Mouse (Mus musculus) stomach, embryonic 16.5 days (tissue): ENCODE data around the gene Serpinf2. TPM values are rescaled to one million over a fixed set of nuclear protein-coding genes. Genes with fewer than 3 reads are reported as not detected.

Experiments used
- ATAC-seq: fragments of 200-750 bp; cut with Nextera tagmentation; 2 replicates; pipeline ENCODE4 v1.8.0; 2017; ENCODE audit warnings: moderate number of reproducible peaks, moderate TSS enrichment; ENCODE audit not compliant: insufficient read depth, low FRiP score
- H3K27ac ChIP-seq: fragments of 300-500 bp; sonication (generic); 2 replicates; pipeline ENCODE4 v1.5.1; 2014; ENCODE audit warnings: low read length
- H3K27me3 ChIP-seq: fragments of 300-500 bp; sonication (generic); 2 replicates; pipeline ENCODE4 v1.6.1; 2014; ENCODE audit warnings: low read length, control low read depth, mixed read lengths; ENCODE audit not compliant: control insufficient read depth, insufficient read depth
- H3K36me3 ChIP-seq: fragments of 300-500 bp; sonication (generic); 2 replicates; pipeline ENCODE4 v1.6.1; 2014; ENCODE audit warnings: low read length; ENCODE audit not compliant: control insufficient read depth, insufficient read depth
- H3K4me1 ChIP-seq: fragments of 300-500 bp; sonication (generic); 2 replicates; pipeline ENCODE4 v1.6.1; 2014; ENCODE audit warnings: low read length, control low read depth, mixed read lengths; ENCODE audit not compliant: control insufficient read depth, insufficient read depth
- H3K4me2 ChIP-seq: fragments of 300-500 bp; sonication (generic); 2 replicates; pipeline ENCODE4 v1.6.1; 2014; ENCODE audit warnings: low read depth, low read length, mixed read lengths
- H3K4me3 ChIP-seq: fragments of 300-500 bp; sonication (generic); replicated peaks from 2 replicates; pipeline ENCODE4 v1.5.1; 2014; ENCODE audit warnings: mild to moderate bottlenecking, low read length
- H3K9ac ChIP-seq: fragments of 300-500 bp; sonication (generic); 2 replicates; pipeline ENCODE4 v1.6.1; 2014; ENCODE audit warnings: low read length
- H3K9me3 ChIP-seq: fragments of 300-500 bp; sonication (generic); replicated peaks from 2 replicates; pipeline ENCODE4 v1.6.1; 2016; ENCODE audit warnings: low read length, control low read depth; ENCODE audit not compliant: control insufficient read depth
- WGBS: fragments of 180-500 bp; shearing (Covaris S2); extraction: QIAGEN DNeasy Blood & Tissue Kit; methylation state at CpG from one replicate; pipeline ENCODE4 v1.1.7; 2014; 5-methylcytosine and 5-hydroxymethylcytosine counted together
- polyA plus RNA-seq: library from polyadenylated mRNA; unstranded; fragments of >200 nt; fragmentation: Nextera tagmentation; extraction: Ambion mirVana; gene quantifications from 2 replicates; pipeline ENCODE4 v1.2.1, GENCODE M21; 2015

Serpinf2 gene
- polyA plus RNA-seq, 1 experiment from 2014 or later: 68.3 TPM

DNA sequence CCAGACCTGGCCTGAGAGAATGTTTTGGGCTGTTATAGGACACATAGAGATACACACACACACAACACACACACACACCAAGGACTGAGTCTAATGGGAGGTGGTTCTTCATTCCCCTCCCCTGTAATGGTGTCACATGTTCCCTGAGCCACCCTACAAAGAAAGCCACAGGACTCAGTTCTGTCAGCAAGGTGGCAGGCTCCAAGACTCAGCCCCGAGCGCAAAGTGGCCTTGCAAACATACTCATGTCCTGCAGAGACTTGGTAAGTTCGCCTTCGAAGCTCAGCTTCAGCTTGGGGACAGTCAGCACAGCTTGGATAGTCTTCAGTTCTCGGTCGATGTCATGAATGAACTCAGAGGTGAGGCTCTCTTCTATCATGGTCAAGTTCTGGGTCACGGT lies 28.8 kb downstream of the Serpinf2 start:
- H3K27me3 ChIP-seq: no peaks in the 10 kb centered on the region
- 88% methylated on average over 7 of the region's 7 CpGs for WGBS
- H3K27ac ChIP-seq: no peak overlapping the region
- H3K4me1 ChIP-seq: no peaks in the 10 kb centered on the region
- H3K9me3 ChIP-seq: no peaks in the 10 kb centered on the region
- H3K36me3 ChIP-seq: no peaks in the 10 kb centered on the region
- H3K4me2 ChIP-seq: no peak overlapping the region
- H3K9ac ChIP-seq: no peak overlapping the region
- no peak for ATAC-seq
- no peak overlapping the region for H3K4me3 ChIP-seq

DNA sequence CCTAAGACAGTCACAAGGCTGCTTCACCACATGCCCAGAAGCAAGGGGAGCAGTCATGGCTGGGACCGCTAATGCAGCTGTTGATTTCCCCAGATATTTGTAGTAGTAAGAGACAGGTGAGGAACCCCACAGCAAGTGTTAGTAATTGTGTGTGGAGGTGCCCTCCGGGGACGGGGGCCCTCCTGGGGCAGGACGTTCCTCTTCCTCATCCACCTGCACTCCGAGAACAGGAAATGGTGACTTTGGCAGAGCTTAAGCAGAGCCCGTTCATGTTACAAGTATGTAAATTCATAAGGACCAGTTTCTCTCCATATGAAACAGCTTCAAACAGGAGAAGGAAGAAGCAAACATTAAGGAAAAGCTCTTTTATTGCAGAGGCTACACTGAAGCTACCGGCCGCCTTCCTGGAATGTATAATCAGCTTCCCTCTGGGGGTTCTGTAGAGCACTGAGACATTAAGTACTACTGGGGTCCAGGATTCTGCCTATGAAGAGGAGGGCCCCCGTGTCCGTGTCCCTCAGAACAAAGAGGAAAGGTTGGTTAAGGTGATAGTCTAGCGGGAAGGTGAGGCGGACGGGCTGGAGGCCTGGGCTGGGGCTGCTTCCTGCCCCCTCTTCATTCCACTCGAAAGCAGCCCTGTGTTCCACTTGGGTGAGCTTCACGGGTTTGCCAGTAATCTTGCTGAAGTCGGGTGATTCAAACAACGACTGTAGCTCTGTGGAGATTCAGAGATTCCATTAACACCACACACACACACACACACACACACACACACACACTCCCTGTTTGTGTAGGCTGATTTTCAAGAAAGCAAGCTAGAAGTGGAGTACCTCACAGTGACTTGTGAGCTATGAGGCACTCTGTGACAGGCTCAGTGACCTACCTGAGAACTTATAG lies 29.5 kb downstream of the Serpinf2 start:
- ATAC-seq: no peak

DNA sequence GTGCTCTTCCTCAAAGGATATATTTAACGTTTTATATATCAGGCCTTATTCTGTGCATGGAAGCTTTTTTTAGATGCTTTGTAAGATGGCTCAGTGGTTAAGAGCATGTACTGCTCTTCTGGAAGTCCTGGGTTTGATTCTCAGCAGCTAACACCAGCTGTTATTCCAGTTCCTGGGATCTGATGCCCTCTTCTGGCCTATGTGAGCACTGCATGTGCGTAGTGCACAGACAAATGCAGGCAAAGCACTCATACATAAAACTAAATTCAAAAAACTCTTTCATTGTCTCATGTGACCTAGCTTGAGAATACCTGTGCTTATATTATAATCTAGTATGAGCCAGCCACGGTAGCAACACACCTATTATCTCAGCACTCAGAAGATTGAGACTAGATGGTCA lies 32.5 kb downstream of the Serpinf2 start:
- Histone ChIP-seq H3K4me2 (no peak overlapping the region), H3K9me3 (no peaks in the 10 kb centered on the region), H3K27ac (no peak overlapping the region), H3K4me1 (peaks cover 7% of the 10 kb centered on the region), H3K4me3 (no peak overlapping the region), H3K9ac (no peak overlapping the region), H3K36me3 (no peaks in the 10 kb centered on the region), H3K27me3 (no peaks in the 10 kb centered on the region)
- ATAC-seq: no peak
- WGBS: 46% methylated on average over 3 of the region's 3 CpGs

More for the DNA sequence above, 29.5 kb downstream of the Serpinf2 start:
- Histone ChIP-seq H3K4me1 (no peaks in the 10 kb centered on the region), H3K4me3 (no peak overlapping the region), H3K27me3 (no peaks in the 10 kb centered on the region), H3K27ac (no peak overlapping the region), H3K4me2 (no peak overlapping the region), H3K36me3 (no peaks in the 10 kb centered on the region), H3K9me3 (no peaks in the 10 kb centered on the region), H3K9ac (no peak overlapping the region)
- 74% methylated on average over 17 of the region's 17 CpGs for WGBS

DNA sequence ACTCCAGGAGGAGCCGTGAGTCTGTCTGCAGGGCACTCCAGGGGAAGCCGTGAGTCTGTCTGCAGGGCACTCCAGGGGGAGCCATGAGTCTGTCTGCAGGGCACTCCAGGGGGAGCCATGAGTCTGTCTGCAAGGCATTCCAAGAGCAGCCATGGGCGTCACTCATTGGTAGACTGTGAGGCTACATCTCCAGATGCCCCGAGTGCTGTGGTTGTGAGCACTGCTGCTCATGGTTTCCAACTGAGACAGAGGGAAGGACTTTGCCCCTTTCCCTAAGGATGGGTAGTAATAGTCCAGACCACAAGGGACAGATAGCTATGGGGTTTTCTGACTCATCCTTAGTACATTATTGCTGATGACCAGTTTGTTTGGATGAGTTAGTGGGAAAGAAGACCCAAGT lies 33.3 kb downstream of the Serpinf2 start:
- Histone ChIP-seq H3K36me3 (no peaks in the 10 kb centered on the region), H3K9ac (no peak overlapping the region), H3K4me2 (no peak overlapping the region), H3K4me3 (no peak overlapping the region), H3K27ac (no peak overlapping the region), H3K4me1 (peaks cover 7% of the 10 kb centered on the region), H3K27me3 (no peaks in the 10 kb centered on the region), H3K9me3 (no peaks in the 10 kb centered on the region)
- ATAC-seq: no peak
- WGBS: 74% methylated on average over 4 of the region's 4 CpGs

DNA sequence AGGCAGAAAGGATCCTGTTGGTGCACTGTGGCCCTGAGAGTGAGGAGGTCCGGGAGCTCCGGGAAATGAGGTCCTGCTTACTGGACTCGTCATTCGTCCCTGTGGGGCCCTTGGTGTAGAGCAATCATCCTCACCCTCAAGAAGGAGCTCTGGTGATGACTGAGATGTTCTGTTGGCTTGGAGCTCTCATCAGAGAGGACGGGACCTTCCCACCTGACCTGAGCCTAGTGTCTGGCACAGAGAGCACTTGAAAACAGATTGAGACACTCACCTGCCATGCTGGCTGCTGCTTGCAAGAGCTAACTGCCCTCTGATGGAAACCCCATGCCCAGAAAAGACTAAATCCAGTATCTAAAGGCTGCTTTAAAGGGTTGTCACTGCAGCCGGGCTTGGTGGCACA lies 34.6 kb downstream of the Serpinf2 start:
- Histone ChIP-seq H3K9ac (no peak overlapping the region), H3K27me3 (no peaks in the 10 kb centered on the region), H3K36me3 (no peaks in the 10 kb centered on the region), H3K9me3 (no peaks in the 10 kb centered on the region), H3K4me2 (no peak overlapping the region), H3K27ac (no peak overlapping the region), H3K4me3 (no peak overlapping the region), H3K4me1 (peaks cover 7% of the 10 kb centered on the region)
- WGBS: 92% methylated on average over 6 of the region's 6 CpGs
- ATAC-seq: no peak

DNA sequence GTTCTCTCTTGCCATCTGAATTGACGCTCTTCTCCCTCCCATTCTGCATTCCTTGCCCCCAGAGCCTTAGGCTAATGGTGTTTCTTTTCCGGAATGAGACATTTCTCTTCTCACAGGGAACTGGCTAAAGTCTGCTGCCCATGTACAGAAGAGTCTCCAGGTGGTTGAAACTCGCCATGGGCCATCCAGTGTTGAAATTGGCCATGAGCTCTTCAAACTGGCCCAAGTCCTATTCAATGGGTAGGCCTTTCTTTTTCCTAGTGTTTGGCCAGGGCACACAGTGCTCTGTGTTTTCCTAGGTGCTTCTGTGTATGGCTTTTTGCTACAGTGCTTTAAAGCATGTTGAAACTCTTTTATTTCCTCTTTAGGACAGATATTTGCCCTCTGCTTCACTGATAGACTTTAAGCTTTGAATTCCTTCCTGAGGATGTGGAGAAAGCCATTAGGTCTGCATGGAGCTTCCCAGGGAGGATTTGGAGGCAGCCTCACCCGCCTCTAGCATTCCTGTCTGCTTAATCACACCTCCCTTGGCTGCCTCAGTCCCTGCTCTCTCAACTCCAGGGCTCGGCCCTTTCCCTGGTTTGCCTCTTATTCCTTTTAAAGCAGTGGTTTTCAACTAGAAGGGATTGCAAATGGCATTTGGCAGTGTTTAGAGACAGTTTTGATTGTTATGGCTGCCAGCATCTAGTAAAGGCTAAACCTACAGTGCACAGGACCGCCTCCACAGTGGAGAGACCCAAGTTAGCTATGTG lies 35.9 kb downstream of the Serpinf2 start:
- Histone ChIP-seq H3K4me1 (peaks cover 7% of the 10 kb centered on the region), H3K27ac (peak overlapping the region; percentile 42), H3K4me3 (no peak overlapping the region), H3K27me3 (no peaks in the 10 kb centered on the region), H3K9ac (no peak overlapping the region), H3K36me3 (no peaks in the 10 kb centered on the region), H3K4me2 (no peak overlapping the region), H3K9me3 (no peaks in the 10 kb centered on the region)
- ATAC-seq: peak; percentile 44; the same call in 1 of the 2 replicates
- WGBS: 61% methylated on average over 6 of the region's 6 CpGs

DNA sequence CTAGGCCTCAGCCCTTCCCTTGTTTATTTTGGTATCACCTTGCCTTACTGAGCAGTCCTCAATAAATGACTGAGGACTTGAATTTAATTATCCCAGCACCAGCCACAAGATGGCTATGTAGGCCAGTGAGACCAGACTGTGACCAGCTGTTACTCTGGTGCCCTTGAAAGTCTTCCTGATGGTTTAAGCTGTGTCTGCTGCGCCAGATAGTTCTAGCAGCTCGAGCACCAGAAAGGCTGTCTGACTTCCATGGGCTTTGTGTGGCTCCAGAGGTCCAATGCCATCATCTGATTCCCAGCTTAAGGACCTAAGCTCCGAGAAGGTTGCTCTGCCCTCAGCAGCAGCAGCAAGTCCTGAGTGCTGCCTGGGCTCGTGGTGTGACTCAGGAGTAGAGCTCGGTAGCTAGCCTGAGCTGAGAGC lies 37.1 kb downstream of the Serpinf2 start:
- H3K9me3 ChIP-seq: no peaks in the 10 kb centered on the region
- no peaks in the 10 kb centered on the region for H3K36me3 ChIP-seq
- peaks cover 7% of the 10 kb centered on the region for H3K4me1 ChIP-seq
- peak overlapping the region; percentile 46; the same call in 1 of the 2 replicates for H3K9ac ChIP-seq
- no peaks in the 10 kb centered on the region for H3K27me3 ChIP-seq
- H3K4me3 ChIP-seq: no peak overlapping the region
- H3K27ac ChIP-seq: peak overlapping the region; percentile 36; the same call in 1 of the 2 replicates
- ATAC-seq: peak; percentile 78; the same call in 1 of the 2 replicates
- no peak overlapping the region for H3K4me2 ChIP-seq
- WGBS: 48% methylated on average over 5 of the region's 5 CpGs

DNA sequence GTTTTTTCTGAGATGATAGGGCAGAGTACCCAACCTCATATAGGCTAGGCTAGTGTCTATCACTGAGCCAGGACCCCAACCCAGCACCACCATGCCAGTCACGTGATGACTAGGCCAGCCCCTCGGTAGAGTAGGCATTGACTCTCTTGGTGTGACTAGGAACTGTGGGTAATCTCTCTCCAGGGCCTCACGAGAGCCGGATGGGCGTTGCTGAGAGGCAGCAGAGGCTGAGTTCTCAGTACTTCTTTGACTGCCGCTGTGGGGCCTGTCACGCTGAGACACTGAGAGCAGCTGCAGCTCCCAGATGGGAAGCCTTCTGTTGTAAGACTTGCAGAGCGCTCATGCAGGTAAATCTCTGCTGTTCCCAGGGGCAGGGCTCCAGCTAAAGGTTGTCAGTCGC lies 39.3 kb downstream of the Serpinf2 start:
- no peak for ATAC-seq
- Histone ChIP-seq H3K4me2 (no peak overlapping the region), H3K9me3 (no peaks in the 10 kb centered on the region), H3K4me1 (peaks cover 7% of the 10 kb centered on the region), H3K36me3 (no peaks in the 10 kb centered on the region), H3K9ac (no peak overlapping the region), H3K27ac (no peak overlapping the region), H3K27me3 (no peaks in the 10 kb centered on the region), H3K4me3 (no peak overlapping the region)
- 78% methylated on average over 9 of the region's 9 CpGs for WGBS

DNA sequence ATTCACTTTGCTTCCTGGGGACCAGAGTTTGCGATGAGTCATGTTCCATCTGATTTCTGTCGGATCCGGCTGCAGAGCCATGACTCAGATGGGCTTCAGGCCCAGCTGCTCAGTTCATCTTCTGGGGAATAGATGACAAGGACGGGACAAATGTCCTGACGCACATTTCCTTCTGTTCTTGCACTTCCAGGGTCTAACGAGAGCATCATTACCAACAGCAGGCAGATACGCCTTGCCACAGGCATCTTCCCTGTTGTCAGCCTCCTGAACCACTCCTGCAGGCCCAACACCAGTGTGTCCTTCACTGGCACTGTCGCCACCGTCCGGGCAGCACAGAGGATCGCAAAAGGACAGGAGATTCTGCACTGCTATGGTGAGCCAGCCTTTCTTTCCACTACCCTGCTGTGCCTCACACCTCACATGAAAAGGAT lies 40.0 kb downstream of the Serpinf2 start:
- H3K27ac ChIP-seq: no peak overlapping the region
- no peak overlapping the region for H3K4me3 ChIP-seq
- no peak overlapping the region for H3K9ac ChIP-seq
- no peaks in the 10 kb centered on the region for H3K36me3 ChIP-seq
- H3K4me1 ChIP-seq: peaks cover 7% of the 10 kb centered on the region
- H3K4me2 ChIP-seq: no peak overlapping the region
- H3K27me3 ChIP-seq: no peaks in the 10 kb centered on the region
- H3K9me3 ChIP-seq: no peaks in the 10 kb centered on the region
- 84% methylated on average over 11 of the region's 11 CpGs for WGBS
- ATAC-seq: no peak
